Mouse (Mus musculus) spleen, adult 18-20 months (tissue): ENCODE measurements at regions not wholly inside any gene's neighbourhood (a gene's known extent, or its start where the extent isn't known, plus 50 kb on each side); places are given as distances from the start of the nearest gene placed in this dataset.
A peak's percentile ranks its signal among the peaks of the same experiment; 100 is the strongest.

Experiments used
- DNase-seq, 2 experiments: peaks; one replicate each; pipeline ENCODE4 v3.0.0; 2022; ENCODE audit warnings: mixed read lengths in 2 of 2

DNA sequence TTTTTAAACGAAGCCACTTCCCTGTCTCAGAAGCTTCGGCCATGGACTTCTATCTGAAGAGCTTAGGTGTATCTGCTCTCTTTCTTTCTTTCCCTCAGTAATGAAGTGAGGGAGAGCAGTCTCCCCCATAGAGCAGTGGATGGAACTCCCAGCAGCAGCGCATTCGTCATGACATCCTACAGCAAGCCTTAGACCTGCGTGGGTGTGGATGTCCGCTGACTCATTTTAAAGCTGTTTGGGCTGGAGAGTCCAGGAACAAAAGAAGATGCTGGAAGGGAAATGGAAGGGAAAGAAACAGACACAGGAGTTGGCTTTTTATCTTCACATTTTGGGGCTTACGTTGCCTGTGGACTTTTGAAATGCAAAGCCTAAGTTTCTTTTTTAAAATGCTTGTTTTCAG, 190.3 kb upstream of the Arhgap24 start:
- no peak for DNase-seq

- DNase-seq, result no peak
Observed at GRCm38 (mm10) chr5:102295564-102295963, 185.6 kb upstream of the Arhgap24 start.

DNA sequence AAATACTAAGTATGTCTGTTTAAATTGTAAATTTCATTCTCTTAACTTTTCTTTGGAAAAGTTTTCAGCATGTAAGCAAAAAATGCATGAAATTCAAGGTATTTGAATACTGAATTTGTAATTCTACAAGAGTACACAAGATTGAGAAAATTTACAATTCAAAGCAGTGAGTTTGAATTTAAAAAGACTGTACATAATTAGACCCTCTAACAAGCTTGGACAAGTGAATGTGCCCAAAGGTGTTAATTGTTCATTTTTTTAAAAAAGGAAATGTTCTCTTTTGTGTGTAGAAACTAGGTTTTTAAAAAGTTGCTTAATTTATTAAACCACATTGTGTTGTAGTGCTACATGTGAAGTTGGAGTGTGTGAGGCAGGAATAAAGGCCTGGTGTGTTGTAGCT, 174.9 kb upstream of the Arhgap24 start:
- no peak for DNase-seq

DNA sequence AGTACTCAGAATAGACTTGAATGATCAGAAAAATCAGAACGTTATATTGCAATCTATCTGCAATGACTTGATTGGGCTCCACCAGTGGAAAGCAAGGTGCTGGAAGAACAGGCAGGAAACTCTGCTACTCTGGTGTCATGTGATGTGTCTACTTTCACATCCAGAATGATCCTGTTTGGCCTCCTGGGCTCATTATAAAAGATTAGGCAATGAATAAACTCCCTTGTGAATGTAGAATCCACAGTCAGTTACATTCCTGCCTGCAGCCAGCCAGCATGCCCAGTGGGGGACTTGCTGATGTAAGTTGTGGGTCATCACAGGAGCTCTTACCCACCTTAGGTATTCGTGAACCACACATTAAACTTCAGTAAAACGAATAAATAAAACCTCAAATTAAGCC, 174.5 kb upstream of the Arhgap24 start:
- DNase-seq, result no peak

DNA sequence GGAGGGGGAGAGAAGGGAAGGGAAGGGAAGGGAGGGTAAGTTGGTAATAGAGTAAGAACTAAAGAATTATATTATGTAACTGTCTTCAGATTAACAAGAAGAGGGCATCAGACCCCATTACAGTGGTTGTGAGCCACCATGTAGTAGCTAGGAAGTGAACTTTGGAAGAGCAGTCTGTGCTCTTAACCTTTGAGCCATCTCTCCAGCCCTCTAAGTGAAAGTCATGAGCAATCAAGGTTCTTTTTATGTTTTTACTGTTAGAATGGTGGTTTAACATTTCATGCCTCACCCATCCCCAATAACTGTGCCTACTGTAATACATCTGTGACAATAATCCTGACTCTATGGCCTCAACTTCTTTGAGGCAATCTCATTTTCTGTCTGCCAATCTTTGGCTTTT, 169.6 kb upstream of the Arhgap24 start:
- no peak for DNase-seq

DNA sequence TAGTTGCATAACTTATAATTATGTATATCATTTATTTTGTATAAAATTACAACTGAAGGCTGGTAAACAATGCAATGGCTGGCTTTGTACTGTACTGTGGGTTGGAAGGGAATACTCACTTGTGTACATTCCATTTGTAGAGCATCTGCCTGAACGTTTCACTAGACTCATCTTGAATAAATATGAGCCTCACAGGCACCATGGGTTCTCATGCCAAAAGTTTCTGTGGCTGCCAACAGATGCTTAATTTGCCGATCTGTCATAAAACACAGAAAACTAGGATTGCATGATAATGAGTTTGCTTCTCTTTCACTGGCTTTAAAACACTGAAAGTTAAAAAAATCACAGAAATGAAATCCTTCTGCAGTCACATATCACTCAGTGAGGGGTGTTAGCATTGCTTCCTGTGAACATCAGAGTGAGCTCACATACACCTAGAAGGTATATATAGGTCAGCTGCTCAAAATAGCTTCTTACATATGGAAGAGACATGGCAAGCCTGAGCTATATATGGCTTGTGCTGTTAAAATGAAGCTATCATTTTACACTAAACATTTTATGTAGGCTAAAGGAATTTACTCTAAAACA, 152.9 kb upstream of the Arhgap24 start:
- DNase-seq, result no peak

DNA sequence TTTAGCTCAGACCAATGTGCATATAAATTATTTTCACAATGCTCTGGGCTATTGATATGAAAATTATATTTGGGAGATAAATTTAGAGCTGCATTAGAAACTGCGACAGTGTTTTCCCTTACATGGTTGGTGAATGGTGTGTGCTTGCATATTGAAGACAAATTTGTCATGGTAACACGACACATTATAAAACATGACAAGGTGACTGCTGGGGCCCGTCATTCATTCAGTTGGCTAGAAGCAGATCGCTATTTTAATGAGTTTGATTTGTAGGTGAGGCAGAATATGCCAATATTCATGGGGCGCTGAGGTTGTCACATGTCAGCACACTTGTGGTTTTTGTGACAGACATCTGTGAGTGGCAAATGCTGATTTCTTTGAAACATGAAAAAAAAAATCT, 147.3 kb upstream of the Arhgap24 start:
- no peak for DNase-seq

GRCm38 (mm10) chr5:102334442-102335197, 146.6 kb upstream of the Arhgap24 start:
- DNase-seq, result no peak

- DNase-seq, result no peak
Observed at GRCm38 (mm10) chr5:102366481-102366880, 114.7 kb upstream of the Arhgap24 start.

DNA sequence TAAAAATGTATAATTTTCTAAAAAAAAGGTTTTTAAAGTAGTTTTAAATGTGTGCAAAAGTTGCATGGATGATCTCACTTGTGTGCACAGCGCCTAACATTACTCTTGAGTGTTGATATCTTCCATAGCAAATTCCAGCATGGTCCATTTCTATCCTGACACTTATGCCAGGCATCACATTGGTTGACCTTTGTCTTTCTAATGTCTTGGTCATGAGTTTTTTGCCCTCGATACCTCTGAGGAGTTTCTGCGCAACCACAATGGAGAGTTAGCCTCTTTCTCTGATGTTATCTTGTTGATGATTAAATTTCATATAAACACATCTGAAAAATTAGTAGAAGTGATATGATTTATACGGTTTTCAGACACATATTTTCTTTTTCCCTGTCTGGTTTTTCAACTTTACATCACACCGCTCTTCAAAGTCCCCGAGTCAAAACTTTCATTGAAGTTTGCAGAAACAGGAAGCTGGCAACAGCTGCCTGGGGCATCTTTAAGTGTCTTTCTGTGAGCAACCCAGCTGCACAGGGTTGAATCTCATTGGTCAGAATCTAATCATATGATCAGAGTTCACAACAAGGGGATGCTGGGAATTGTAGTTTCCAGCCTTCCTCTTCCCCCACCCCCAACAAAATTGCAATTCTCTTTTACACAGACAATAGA, 107.8 kb upstream of the Arhgap24 start:
- no peak for DNase-seq

DNA sequence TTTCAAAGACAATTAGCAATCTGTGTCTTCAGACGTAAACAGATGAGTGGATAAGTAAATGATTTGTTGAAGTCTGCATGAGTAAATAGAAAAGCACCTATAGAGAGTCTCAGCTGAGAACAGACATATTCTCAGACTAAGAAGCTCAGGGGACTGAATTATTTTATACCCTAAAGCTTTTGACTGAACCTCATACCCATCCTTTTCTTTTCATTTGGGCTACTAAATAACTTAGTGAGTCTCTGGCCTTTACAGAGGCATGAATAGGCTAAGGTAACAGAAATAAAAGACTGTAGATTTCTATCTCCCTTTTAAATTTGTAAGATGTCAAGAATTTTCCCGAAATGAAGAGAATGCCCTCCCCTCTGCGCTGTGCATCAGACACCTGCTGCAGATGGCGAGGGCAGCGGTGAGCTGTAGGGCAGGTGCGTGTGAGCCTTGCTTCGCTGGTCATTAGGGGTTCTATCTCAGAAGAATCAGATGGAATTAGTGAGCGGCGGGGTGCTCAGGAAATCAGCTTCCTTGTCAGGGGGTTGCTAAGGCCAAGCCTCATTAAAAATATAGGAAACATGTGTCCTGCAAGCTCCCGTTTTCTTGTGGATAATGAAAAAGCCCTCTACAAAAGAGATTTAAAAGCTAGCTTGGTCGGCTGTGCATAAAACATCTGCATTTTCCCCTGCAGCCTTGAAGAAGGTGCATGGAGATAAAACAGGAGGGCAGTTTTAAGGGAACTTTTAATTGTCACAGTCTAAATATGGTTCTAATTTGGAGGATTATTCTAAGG, 107.0 kb upstream of the Arhgap24 start:
- no peak for DNase-seq

DNA sequence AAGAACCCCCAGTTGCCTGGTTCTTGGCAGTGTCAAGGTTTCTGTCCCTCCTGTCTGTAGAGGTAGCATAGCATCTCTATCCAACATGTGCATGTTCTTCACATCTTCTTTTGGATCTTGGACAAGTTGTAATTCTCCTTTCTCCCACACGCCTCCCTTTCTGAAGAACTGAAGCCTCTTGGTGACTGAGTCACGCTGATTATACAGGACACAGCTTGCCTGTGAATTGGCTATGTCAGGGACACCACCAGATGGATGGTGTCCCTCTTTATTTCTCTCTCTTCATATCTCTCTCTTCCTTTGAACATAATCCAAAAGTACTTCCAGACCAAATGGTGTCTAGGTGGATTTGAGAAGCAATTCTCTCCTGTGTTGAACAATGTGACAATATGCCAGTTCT, 105.9 kb upstream of the Arhgap24 start:
- DNase-seq, result no peak

DNA sequence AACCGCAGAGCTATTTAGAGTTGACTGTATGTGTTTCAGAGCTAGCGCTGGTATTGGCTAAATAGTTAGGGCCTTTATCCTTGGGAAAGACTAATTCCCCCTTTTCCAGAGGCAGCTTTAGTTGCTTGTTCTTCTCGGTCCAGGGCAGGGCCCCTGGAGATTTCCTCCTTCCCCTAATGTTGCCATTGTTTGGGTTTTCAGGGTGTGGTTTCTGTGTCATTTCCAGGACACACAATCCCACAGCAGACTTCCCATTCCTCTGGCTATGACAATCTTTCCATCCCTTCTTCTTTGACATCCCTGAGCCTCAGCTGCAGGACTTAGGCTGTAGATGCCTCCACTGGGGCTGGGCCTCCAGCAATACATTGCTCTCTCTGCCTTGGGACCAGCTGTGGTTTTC, 87.2 kb upstream of the Arhgap24 start:
- no peak for DNase-seq

DNA sequence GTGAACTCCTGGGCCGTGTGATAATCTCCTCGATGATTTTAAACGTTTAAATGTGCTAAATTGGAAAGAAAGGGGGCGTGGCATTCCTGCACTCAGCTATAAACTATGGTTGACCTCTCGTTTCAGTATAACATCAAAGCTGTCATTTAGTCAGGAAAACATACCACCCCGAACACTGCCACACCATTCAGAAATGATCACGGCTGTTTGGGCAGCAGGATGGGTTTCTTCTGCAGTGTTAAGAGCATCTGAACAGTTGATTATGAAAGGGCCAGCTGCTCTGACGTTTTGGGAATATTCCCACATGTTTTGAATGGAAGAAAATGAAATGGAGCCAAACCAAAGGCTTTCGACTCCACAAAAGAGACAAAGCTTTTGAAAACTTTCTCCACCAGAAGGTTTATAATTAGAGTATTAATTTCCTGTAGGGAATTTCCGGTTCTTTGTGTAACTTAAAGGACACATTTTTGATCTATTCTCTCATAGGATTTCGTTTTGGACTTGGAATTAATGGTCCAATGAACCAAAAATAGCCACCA, 85.5 kb upstream of the Arhgap24 start:
- no peak for DNase-seq

DNA sequence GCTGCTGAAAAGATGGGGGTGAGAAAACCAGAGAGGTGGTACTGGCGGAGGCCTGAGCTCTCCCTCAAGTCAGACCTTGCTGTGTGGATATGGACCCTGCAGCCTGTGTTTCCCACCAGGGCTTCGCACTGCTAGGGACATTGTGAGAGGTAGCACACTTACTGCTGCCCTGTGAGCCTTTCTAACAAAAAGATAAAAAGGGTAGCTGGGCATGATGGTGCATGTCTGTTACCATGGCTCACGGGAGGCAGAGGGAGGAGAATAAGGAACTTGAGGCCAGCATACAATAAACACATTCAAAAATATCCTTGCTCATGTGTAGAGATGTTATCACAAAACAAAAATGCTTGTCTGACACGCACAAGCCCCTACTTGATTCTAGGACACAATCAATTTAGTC, 82.2 kb upstream of the Arhgap24 start:
- no peak for DNase-seq

GRCm38 (mm10) chr5:102417642-102418041, 63.5 kb upstream of the Arhgap24 start:
- no peak for DNase-seq

- DNase-seq, result peak in 1 of 2 experiments; percentile 18
Observed at GRCm38 (mm10) chr5:102419089-102419488, 62.1 kb upstream of the Arhgap24 start.

DNA sequence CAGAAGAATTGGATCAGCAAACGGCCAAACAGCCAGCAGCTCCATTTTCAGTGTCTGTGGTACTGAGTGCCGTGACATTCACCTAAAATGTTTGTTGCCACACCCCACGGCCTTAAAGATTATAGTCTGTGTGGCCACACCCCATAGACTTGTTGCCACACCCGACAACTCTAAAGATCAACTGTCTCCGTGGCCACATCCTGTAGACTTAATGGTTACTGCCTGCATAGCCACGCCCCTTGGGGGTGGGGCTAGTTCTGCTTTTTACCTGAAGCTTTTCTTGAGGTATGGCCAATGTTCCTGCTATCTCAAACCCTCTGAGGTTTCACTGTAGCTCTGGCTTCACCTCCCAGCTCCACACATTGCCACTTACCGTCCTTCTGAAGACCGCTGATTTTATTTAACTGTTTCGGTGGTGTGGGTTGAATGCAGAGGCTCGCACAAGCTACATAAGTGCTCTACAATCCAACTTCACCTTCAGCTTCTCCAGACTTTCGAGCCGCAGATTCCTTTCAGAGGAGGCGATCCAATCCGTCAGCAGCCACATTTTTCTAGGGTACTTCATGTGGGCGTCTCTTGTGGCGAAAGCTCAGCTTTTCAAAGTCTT, 56.5 kb upstream of the Arhgap24 start:
- DNase-seq, result peak in 1 of 2 experiments; percentile 29

GRCm38 (mm10) chr5:102428310-102428709, 52.9 kb upstream of the Arhgap24 start:
- no peak for DNase-seq
